Mouse (Mus musculus) erythroblast, embryonic 14.5 days (primary cell): Measurements from ENCODE around the gene Frmpd2.

ENCODE experiments used
- GATA1 ChIP-seq: IDR thresholded peaks from 2 replicates; pipeline ENCODE4 v1.6.1; 2012; ENCODE audit warnings: low read length, inconsistent platforms, mixed read lengths
- TAL1 ChIP-seq: IDR thresholded peaks from 3 replicates; pipeline ENCODE4 v1.6.1; 2012; ENCODE audit warnings: low read length, inconsistent platforms, mixed read lengths

GRCm38 (mm10) chr14:33503311-33503710 is 31.8 kb downstream of the Frmpd2 start:
- TF ChIP-seq GATA1: no peak
- no peak for TF ChIP-seq TAL1
